Mouse (Mus musculus) limb, embryonic 12.5 days (tissue): ENCODE data around the gene 1700012B07Rik. TPM values are rescaled to one million over a fixed set of nuclear protein-coding genes. Genes with fewer than 3 reads are reported as not detected.

Experiments
- ATAC-seq: fragments of 200-750 bp; cut with Nextera tagmentation; 2 replicates; pipeline ENCODE4 v1.8.0; 2017; ENCODE audit warnings: low read depth, moderate TSS enrichment; ENCODE audit not compliant: insufficient number of reproducible peaks, insufficient read depth, low FRiP score, low TSS enrichment
- H3K27ac ChIP-seq: fragments of 300-500 bp; sonication (generic); 2 replicates; pipeline ENCODE4 v1.5.1; 2016; ENCODE audit warnings: mild to moderate bottlenecking, moderate library complexity
- H3K27me3 ChIP-seq: fragments of 300-500 bp; sonication (generic); 2 replicates; pipeline ENCODE4 v1.6.1; 2016; ENCODE audit warnings: mild to moderate bottlenecking, moderate library complexity
- H3K36me3 ChIP-seq: fragments of 300-500 bp; sonication (generic); 2 replicates; pipeline ENCODE4 v1.6.1; 2016; ENCODE audit warnings: mild to moderate bottlenecking, moderate library complexity
- H3K4me1 ChIP-seq: fragments of 300-500 bp; sonication (generic); replicated peaks from 2 replicates; pipeline ENCODE4 v1.6.1; 2016
- H3K4me2 ChIP-seq: fragments of 300-500 bp; sonication (generic); 2 replicates; pipeline ENCODE4 v1.6.1; 2016; ENCODE audit warnings: mild to moderate bottlenecking, moderate library complexity
- H3K4me3 ChIP-seq: fragments of 300-500 bp; sonication (generic); replicated peaks from 2 replicates; pipeline ENCODE4 v1.5.1; 2016; ENCODE audit warnings: mild to moderate bottlenecking
- H3K9ac ChIP-seq: fragments of 300-500 bp; sonication (generic); replicated peaks from 2 replicates; pipeline ENCODE4 v1.6.1; 2016; ENCODE audit warnings: mild to moderate bottlenecking, moderate library complexity
- H3K9me3 ChIP-seq: fragments of 300-500 bp; sonication (generic); 2 replicates; pipeline ENCODE4 v1.6.1; 2016; ENCODE audit warnings: mild to moderate bottlenecking, moderate library complexity
- WGBS: fragments of 180-500 bp; shearing (Covaris S2); methylation state at CpG from one replicate; pipeline ENCODE4 v1.1.7; 2016; 5-methylcytosine and 5-hydroxymethylcytosine counted together
- polyA plus RNA-seq: library from polyadenylated mRNA; unstranded; fragments of >200 nt; fragmentation: Nextera tagmentation; extraction: Ambion mirVana; gene quantifications from 2 replicates; pipeline ENCODE4 v1.2.1, GENCODE M21; 2016

1700012B07Rik gene
- polyA plus RNA-seq, 1 experiment from 2014 or later = not detected

GRCm38 (mm10) chr11:109792401-109792997 lies 35.3 kb downstream of the 1700012B07Rik start:
- H3K9me3 ChIP-seq = no peaks in the 10 kb centered on the region
- no peak for ATAC-seq
- H3K36me3 ChIP-seq = no peaks in the 10 kb centered on the region
- H3K4me1 ChIP-seq = no peaks in the 10 kb centered on the region
- H3K4me2 ChIP-seq = no peak overlapping the region
- H3K27ac ChIP-seq = no peak overlapping the region
- H3K27me3 ChIP-seq = no peaks in the 10 kb centered on the region
- H3K4me3 ChIP-seq = no peak overlapping the region
- H3K9ac ChIP-seq = no peak overlapping the region
- 92% methylated on average over 13 of the region's 13 CpGs for WGBS

- Histone ChIP-seq H3K4me3 (no peak overlapping the region), H3K27ac (no peak overlapping the region), H3K4me2 (no peak overlapping the region), H3K4me1 (no peaks in the 10 kb centered on the region), H3K9ac (no peak overlapping the region), H3K27me3 (no peaks in the 10 kb centered on the region), H3K9me3 (no peaks in the 10 kb centered on the region), H3K36me3 (no peaks in the 10 kb centered on the region)
- 92% methylated on average over 2 of the region's 2 CpGs for WGBS
- no peak for ATAC-seq
These were observed 35.9 kb downstream of the 1700012B07Rik start for GRCm38 (mm10) chr11:109791965-109792364.

- Histone ChIP-seq H3K4me1 (no peaks in the 10 kb centered on the region), H3K4me2 (no peak overlapping the region), H3K9me3 (no peaks in the 10 kb centered on the region), H3K36me3 (no peaks in the 10 kb centered on the region), H3K4me3 (no peak overlapping the region), H3K27ac (no peak overlapping the region), H3K27me3 (no peaks in the 10 kb centered on the region), H3K9ac (no peak overlapping the region)
- 91% methylated on average over 8 of the region's 8 CpGs for WGBS
- ATAC-seq = no peak
These were observed 37.6 kb downstream of the 1700012B07Rik start for GRCm38 (mm10) chr11:109790221-109790620.

GRCm38 (mm10) chr11:109785392-109785791 lies 42.5 kb downstream of the 1700012B07Rik start:
- H3K9ac ChIP-seq = no peak overlapping the region
- H3K4me1 ChIP-seq = no peaks in the 10 kb centered on the region
- no peak overlapping the region for H3K4me3 ChIP-seq
- no peak overlapping the region for H3K27ac ChIP-seq
- H3K27me3 ChIP-seq = no peaks in the 10 kb centered on the region
- no peaks in the 10 kb centered on the region for H3K36me3 ChIP-seq
- no peaks in the 10 kb centered on the region for H3K9me3 ChIP-seq
- no peak for ATAC-seq
- H3K4me2 ChIP-seq = no peak overlapping the region
- WGBS = 62% methylated on average over 5 of the region's 5 CpGs

GRCm38 (mm10) chr11:109771381-109771780 lies 56.5 kb downstream of the 1700012B07Rik start:
- Histone ChIP-seq H3K9ac (no peak overlapping the region), H3K4me1 (no peaks in the 10 kb centered on the region), H3K27me3 (no peaks in the 10 kb centered on the region), H3K4me3 (no peak overlapping the region), H3K4me2 (no peak overlapping the region), H3K36me3 (no peaks in the 10 kb centered on the region), H3K9me3 (0 out of 2 replicates have a peak, but pooled peaks cover 3% of the 10 kb centered on the region), H3K27ac (no peak overlapping the region)
- ATAC-seq = no peak
- WGBS = 86% methylated on average over 1 of the region's 1 CpGs

- 0 out of 2 replicates have a peak, but pooled peaks cover 3% of the 10 kb centered on the region for H3K9me3 ChIP-seq
- H3K4me3 ChIP-seq = no peak overlapping the region
- no peak overlapping the region for H3K27ac ChIP-seq
- H3K27me3 ChIP-seq = no peaks in the 10 kb centered on the region
- no peaks in the 10 kb centered on the region for H3K4me1 ChIP-seq
- no peak overlapping the region for H3K4me2 ChIP-seq
- H3K9ac ChIP-seq = no peak overlapping the region
- no peak for ATAC-seq
- 75% methylated on average over 14 of the region's 14 CpGs for WGBS
- H3K36me3 ChIP-seq = no peaks in the 10 kb centered on the region
These were observed 57.7 kb downstream of the 1700012B07Rik start for GRCm38 (mm10) chr11:109770185-109770584.

- 71% methylated on average over 5 of the region's 5 CpGs for WGBS
- Histone ChIP-seq H3K9ac (no peak overlapping the region), H3K27me3 (no peaks in the 10 kb centered on the region), H3K27ac (no peak overlapping the region), H3K4me3 (no peak overlapping the region), H3K9me3 (no peaks in the 10 kb centered on the region), H3K4me2 (no peak overlapping the region), H3K36me3 (no peaks in the 10 kb centered on the region), H3K4me1 (no peaks in the 10 kb centered on the region)
- no peak for ATAC-seq
These were observed 58.8 kb downstream of the 1700012B07Rik start for GRCm38 (mm10) chr11:109769091-109769490.

GRCm38 (mm10) chr11:109760063-109760462 lies 67.8 kb downstream of the 1700012B07Rik start:
- H3K4me3 ChIP-seq = no peak overlapping the region
- H3K27me3 ChIP-seq = no peaks in the 10 kb centered on the region
- H3K36me3 ChIP-seq = no peaks in the 10 kb centered on the region
- H3K4me1 ChIP-seq = no peaks in the 10 kb centered on the region
- 89% methylated on average over 7 of the region's 7 CpGs for WGBS
- H3K9ac ChIP-seq = no peak overlapping the region
- no peak for ATAC-seq
- H3K4me2 ChIP-seq = no peak overlapping the region
- H3K9me3 ChIP-seq = no peaks in the 10 kb centered on the region
- no peak overlapping the region for H3K27ac ChIP-seq

- no peaks in the 10 kb centered on the region for H3K27me3 ChIP-seq
- ATAC-seq = no peak
- H3K36me3 ChIP-seq = no peaks in the 10 kb centered on the region
- no peak overlapping the region for H3K4me2 ChIP-seq
- 95% methylated on average over 2 of the region's 2 CpGs for WGBS
- no peak overlapping the region for H3K4me3 ChIP-seq
- no peaks in the 10 kb centered on the region for H3K4me1 ChIP-seq
- H3K27ac ChIP-seq = no peak overlapping the region
- H3K9me3 ChIP-seq = no peaks in the 10 kb centered on the region
- H3K9ac ChIP-seq = no peak overlapping the region
These were observed 69.1 kb downstream of the 1700012B07Rik start for GRCm38 (mm10) chr11:109758616-109759215.

GRCm38 (mm10) chr11:109754105-109754602 lies 73.7 kb downstream of the 1700012B07Rik start:
- ATAC-seq = no peak
- Histone ChIP-seq H3K27me3 (no peaks in the 10 kb centered on the region), H3K36me3 (no peaks in the 10 kb centered on the region), H3K4me3 (no peak overlapping the region), H3K9ac (no peak overlapping the region), H3K4me1 (peaks cover 8% of the 10 kb centered on the region), H3K4me2 (no peak overlapping the region), H3K9me3 (no peaks in the 10 kb centered on the region), H3K27ac (no peak overlapping the region)
- WGBS = 74% methylated on average over 7 of the region's 7 CpGs

- 31% methylated on average over 12 of the region's 12 CpGs for WGBS
- no peak for ATAC-seq
- no peaks in the 10 kb centered on the region for H3K36me3 ChIP-seq
- no peak overlapping the region for H3K4me3 ChIP-seq
- H3K9ac ChIP-seq = no peak overlapping the region
- H3K4me1 ChIP-seq = peaks cover 8% of the 10 kb centered on the region
- H3K4me2 ChIP-seq = no peak overlapping the region
- no peak overlapping the region for H3K27ac ChIP-seq
- no peaks in the 10 kb centered on the region for H3K9me3 ChIP-seq
- no peaks in the 10 kb centered on the region for H3K27me3 ChIP-seq
These were observed 75.9 kb downstream of the 1700012B07Rik start for GRCm38 (mm10) chr11:109751636-109752603.
